Mouse (Mus musculus) C2C12 (cell line): ENCODE data around the gene Phactr1.

Source experiments
- CTCF ChIP-seq: IDR thresholded peaks from one replicate; pipeline ENCODE4 v1.5.1; 2011; ENCODE audit not compliant: control insufficient read depth, insufficient read depth, insufficient read length
- MAX ChIP-seq: IDR thresholded peaks from one replicate; pipeline ENCODE4 v1.6.1; 2011; ENCODE audit warnings: mild to moderate bottlenecking, control low read depth
- USF1 ChIP-seq: IDR thresholded peaks from one replicate; pipeline ENCODE4 v1.6.1; 2011; ENCODE audit warnings: low read depth, mild to moderate bottlenecking, control low read depth, moderate library complexity

GRCm38 (mm10) chr13:42789221-42789620 is 108.8 kb downstream of the Phactr1 start:
- TF ChIP-seq USF1 (no peak), CTCF (no peak), MAX (no peak)
